Mouse (Mus musculus) liver, adult 2 months (tissue): ENCODE data around the gene Noxred1.

ENCODE experiments used
- CTCF ChIP-seq: fragments of 200-500 bp; IDR thresholded peaks from 2 replicates; pipeline ENCODE4 v1.5.1; 2011; ENCODE audit warnings: low read depth, low read length, control low read depth
- POLR2A ChIP-seq: fragments of 200-500 bp; IDR thresholded peaks from 2 replicates; pipeline ENCODE4 v1.6.1; 2011; ENCODE audit warnings: low read length, control low read depth; ENCODE audit not compliant: insufficient read depth; ENCODE audit errors: extremely low read depth

DNA sequence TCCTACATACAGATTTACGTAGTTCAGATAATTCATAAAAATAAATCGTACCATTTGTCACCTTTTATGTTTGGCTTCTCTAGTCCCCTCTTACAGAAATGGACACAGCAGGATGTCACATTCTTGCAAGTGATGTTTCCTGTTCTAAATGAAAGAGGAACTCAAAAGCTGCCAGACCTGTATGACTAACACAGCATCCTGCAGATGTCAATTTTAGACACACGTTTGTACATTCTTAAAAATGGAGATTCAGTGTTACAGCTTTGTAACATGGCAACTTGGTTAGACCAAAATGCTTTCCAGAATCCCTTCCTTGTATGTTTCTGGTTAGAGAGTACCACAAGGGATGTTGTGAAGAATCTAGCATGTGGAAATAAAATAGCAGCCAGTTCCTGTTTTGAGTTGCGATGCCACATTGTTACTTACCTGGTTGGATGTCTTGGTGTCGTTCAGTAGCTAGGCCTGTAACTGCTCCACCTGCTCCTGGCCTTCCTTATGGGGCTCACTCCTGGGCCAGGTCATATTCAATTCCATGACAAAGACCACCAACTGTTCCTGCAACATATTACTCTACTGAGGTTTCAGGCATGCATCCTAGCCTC, 1.5 kb downstream of the Noxred1 start:
- TF ChIP-seq CTCF (no peak), POLR2A (no peak)
